Mouse (Mus musculus) CH12.LX (cell line): ENCODE results near the gene Mon2. TPM values are rescaled to one million over a fixed set of nuclear protein-coding genes. Genes with fewer than 3 reads are reported as not detected.

ENCODE experiments used
- DNase-seq: peaks from one replicate; pipeline ENCODE4 v3.0.0-alpha.2; 2013; ENCODE audit errors: extremely low read depth
- H3K27ac ChIP-seq: 2 replicates; pipeline ENCODE4 v1.5.1; 2012; ENCODE audit warnings: low read depth, mild to moderate bottlenecking, control low read depth, moderate library complexity; ENCODE audit not compliant: insufficient read depth
- H3K27me3 ChIP-seq: replicated peaks from 2 replicates; pipeline ENCODE3; 2012; ENCODE audit warnings: inconsistent platforms
- H3K36me3 ChIP-seq, 2 experiments: replicated peaks in 1 of 2; 2 replicates each; pipeline versions ENCODE3 to v1.6.1; 2012; ENCODE audit warnings: inconsistent platforms in 1 of 2, low read length in 1 of 2, mild to moderate bottlenecking in 1 of 2, mixed read lengths in 1 of 2, moderate library complexity in 1 of 2; ENCODE audit not compliant: control insufficient read depth in 1 of 2, insufficient read depth in 1 of 2
- H3K4me1 ChIP-seq, 2 experiments: 2 replicates each; pipeline ENCODE4 v1.6.1; 2012; ENCODE audit warnings: inconsistent platforms in 1 of 2, moderate library complexity in 1 of 2; ENCODE audit not compliant: insufficient read depth in 2 of 2, control insufficient read depth in 1 of 2
- H3K4me2 ChIP-seq: 2 replicates; pipeline ENCODE4 v1.6.1; 2012; ENCODE audit warnings: low read depth, mild to moderate bottlenecking, control low read depth; ENCODE audit not compliant: poor library complexity, insufficient read depth, severe bottlenecking
- H3K4me3 ChIP-seq, 3 experiments: fragments of 150-350 bp in 1 of 3; sonication (generic) in 1 of 3; replicated peaks in 1 of 3; 2 replicates each; pipeline versions ENCODE3 to v1.5.1; 2011 to 2012; ENCODE audit warnings: low read depth in 2 of 3, low read length in 2 of 3, mild to moderate bottlenecking in 2 of 3, moderate library complexity in 2 of 3, control low read depth in 1 of 3, improper control_type of control experiment in 1 of 3, inconsistent platforms in 1 of 3, mixed read lengths in 1 of 3; ENCODE audit not compliant: poor library complexity in 1 of 3
- H3K79me2 ChIP-seq: replicated peaks from 2 replicates; pipeline ENCODE4 v1.6.1; 2012; ENCODE audit warnings: mild to moderate bottlenecking, moderate library complexity; ENCODE audit not compliant: control insufficient read depth, poor library complexity, insufficient read depth, severe bottlenecking; ENCODE audit errors: extremely low read depth
- H3K9ac ChIP-seq: 2 replicates; pipeline ENCODE4 v1.6.1; 2012; ENCODE audit warnings: low read depth, mild to moderate bottlenecking, control low read depth, moderate library complexity; ENCODE audit not compliant: insufficient read depth
- H3K9me3 ChIP-seq: replicated peaks from 2 replicates; pipeline ENCODE3; 2012; ENCODE audit warnings: low read length, inconsistent platforms, mixed read lengths
- CTCF ChIP-seq, 2 experiments: IDR thresholded peaks in 1 of 2; conservative IDR thresholded peaks in 1 of 2; 2 replicates each; pipeline ENCODE4 v1.5.1; 2011 to 2012; ENCODE audit warnings: low read depth in 2 of 2, low read length in 2 of 2, improper control_type of control experiment in 1 of 2, inconsistent platforms in 1 of 2, mild to moderate bottlenecking in 1 of 2, moderate library complexity in 1 of 2
- EP300 ChIP-seq: IDR thresholded peaks from 2 replicates; pipeline ENCODE4 v1.6.1; 2011; ENCODE audit warnings: low read length, improper control_type of control experiment
- ETS1 ChIP-seq: conservative IDR thresholded peaks from 2 replicates; pipeline ENCODE4 v1.6.1; 2012; ENCODE audit warnings: low read depth, mild to moderate bottlenecking, inconsistent platforms, low read length, improper control_type of control experiment, moderate library complexity
- IRF4 ChIP-seq: IDR thresholded peaks from 2 replicates; pipeline ENCODE4 v1.6.1; 2014; ENCODE audit warnings: low read depth, mild to moderate bottlenecking, inconsistent platforms, low read length, improper control_type of control experiment
- JUN ChIP-seq: IDR thresholded peaks from 2 replicates; pipeline ENCODE4 v1.6.1; 2011; ENCODE audit warnings: low read depth, mild to moderate bottlenecking, low read length, improper control_type of control experiment, moderate library complexity; ENCODE audit not compliant: insufficient read depth
- MAX ChIP-seq: IDR thresholded peaks from 2 replicates; pipeline ENCODE4 v1.6.1; 2011; ENCODE audit warnings: low read length, improper control_type of control experiment
- MEF2A ChIP-seq: IDR thresholded peaks from 2 replicates; pipeline ENCODE4 v1.6.1; 2014; ENCODE audit warnings: low read depth, mild to moderate bottlenecking, inconsistent platforms, low read length, improper control_type of control experiment, borderline replicate concordance
- MYC ChIP-seq: IDR thresholded peaks from 2 replicates; pipeline ENCODE4 v1.6.1; 2011; ENCODE audit warnings: low read depth, mild to moderate bottlenecking, improper control_type of control experiment, low read length
- NRF1 ChIP-seq: IDR thresholded peaks from 2 replicates; pipeline ENCODE4 v1.6.1; 2014; ENCODE audit warnings: low read depth, mild to moderate bottlenecking, inconsistent platforms, low read length, improper control_type of control experiment, moderate library complexity
- PAX5 ChIP-seq: IDR thresholded peaks from 2 replicates; pipeline ENCODE4 v1.6.1; 2012; ENCODE audit warnings: low read length, inconsistent platforms, mixed read lengths
- POLR2A ChIP-seq: IDR thresholded peaks from 2 replicates; pipeline ENCODE4 v1.6.1; 2011; ENCODE audit warnings: low read depth, mild to moderate bottlenecking, improper control_type of control experiment, low read length
- RCOR1 ChIP-seq: conservative IDR thresholded peaks from 2 replicates; pipeline ENCODE4 v1.6.1; 2012; ENCODE audit warnings: low read depth, mild to moderate bottlenecking, inconsistent platforms, low read length, improper control_type of control experiment
- SIN3A ChIP-seq: IDR thresholded peaks from 2 replicates; pipeline ENCODE4 v1.6.1; 2012; ENCODE audit warnings: low read length, improper control_type of control experiment, inconsistent platforms
- TBP ChIP-seq: conservative IDR thresholded peaks from 2 replicates; pipeline ENCODE4 v1.6.1; 2011; ENCODE audit warnings: low read depth, low read length, improper control_type of control experiment
- TCF12 ChIP-seq: IDR thresholded peaks from 2 replicates; pipeline ENCODE4 v1.6.1; 2014; ENCODE audit warnings: low read depth, mild to moderate bottlenecking, inconsistent platforms, low read length, improper control_type of control experiment
- ZMIZ1 ChIP-seq: IDR thresholded peaks from 2 replicates; pipeline ENCODE4 v1.6.1; 2012; ENCODE audit warnings: low read depth, mild to moderate bottlenecking, inconsistent platforms, low read length, improper control_type of control experiment
- ZNF384 ChIP-seq: IDR thresholded peaks from 2 replicates; pipeline ENCODE4 v1.6.1; 2012; ENCODE audit warnings: low read depth, low read length, improper control_type of control experiment, inconsistent platforms
- dilution Hi-C: fragments of 300-500 bp; cut with MboI; formaldehyde crosslinking; loops from 2 replicates; pipeline ENCODE4 v1.14.3; 2020; ENCODE audit warnings: low sequenced_read_pairs; ENCODE audit not compliant: extremely low pct_unique_long_range_greater_than_20kb, extremely low pct_ligation_motif_present
- in situ Hi-C: fragments of 300-500 bp; cut with MboI; formaldehyde crosslinking; loops from 3 replicates; pipeline ENCODE4 v1.14.3; 2019; ENCODE audit warnings: low sequenced_read_pairs, low pct_ligation_motif_present, low pct_unique_long_range_greater_than_20kb, mixed read lengths
- polyA plus RNA-seq: library from polyadenylated mRNA; unstranded; fragments of >175 nt; gene quantifications from 2 replicates; pipeline ENCODE4 v1.2.1, GENCODE M21; 2012; ENCODE audit warnings: low read depth; ENCODE audit not compliant: insufficient read length
- total RNA-seq, 2 experiments: library from RNA; depleted of rRNA; stranded (reverse); fragments of 300-350 nt in 1 of 2; fragments of >200 nt in 1 of 2; gene quantifications; 2 replicates each; pipeline ENCODE4 v1.2.3; 2012 to 2014

The Mon2 gene
- total and polyA plus RNA-seq, 3 experiments: 18.6 to 31.0 (median 28.8) TPM

DNA sequence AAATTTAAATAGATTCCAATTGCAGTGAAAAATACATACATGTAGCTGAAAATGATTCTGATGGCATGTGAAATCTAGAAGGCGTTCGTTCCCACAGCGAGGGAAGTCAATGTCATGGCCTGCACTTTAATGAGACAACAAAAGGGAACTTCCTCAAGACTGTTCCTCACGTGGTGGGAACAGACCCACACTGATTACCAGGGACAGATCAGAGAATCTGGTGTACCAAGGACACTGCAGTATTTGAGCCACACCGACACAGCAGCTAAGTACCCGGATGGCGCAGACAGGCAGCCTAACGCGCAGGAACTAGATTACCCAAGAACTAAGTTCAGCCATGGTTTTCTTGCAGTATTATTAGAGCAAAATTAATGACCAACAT is 36.5 kb upstream of the Mon2 start:
- Histone ChIP-seq H3K4me1 (no peaks in the 10 kb centered on the region), H3K4me2 (no peak overlapping the region), H3K36me3 (peaks cover 53 to 77% of the 10 kb centered on the region in 2 experiments), H3K79me2 (no peaks in the 10 kb centered on the region), H3K9ac (no peak overlapping the region), H3K9me3 (no peaks in the 10 kb centered on the region), H3K27me3 (no peaks in the 10 kb centered on the region), H3K27ac (no peak overlapping the region), H3K4me3 (no peak overlapping the region)
- DNase-seq: no peak
- in situ Hi-C loops: no loop called here
- TF ChIP-seq MAX (no peak), POLR2A (no peak), ZMIZ1 (no peak), NRF1 (no peak), ETS1 (no peak), MYC (no peak), RCOR1 (no peak), IRF4 (no peak), CTCF (conservative IDR thresholded peaks at IDR 0.05 in 1 of 2, IDR thresholded peaks at IDR 0.05 in 1 of 2; ENCODE audit: low read depth in 2 of 2, low read length in 2 of 2) (no peak), ZNF384 (no peak), PAX5 (no peak), SIN3A (no peak), TBP (no peak), TCF12 (no peak), MEF2A (no peak)
- dilution Hi-C loops: no loop called here

GRCm38 (mm10) chr10:123112056-123112786 is 35.9 kb upstream of the Mon2 start:
- Histone ChIP-seq H3K79me2 (no peaks in the 10 kb centered on the region), H3K27ac (no peak overlapping the region), H3K4me1 (no peaks in the 10 kb centered on the region), H3K9ac (no peak overlapping the region), H3K27me3 (no peaks in the 10 kb centered on the region), H3K4me3 (no peak overlapping the region), H3K36me3 (peaks cover 48 to 76% of the 10 kb centered on the region in 2 experiments), H3K9me3 (no peaks in the 10 kb centered on the region), H3K4me2 (no peak overlapping the region)
- in situ Hi-C loops: no loop called here
- no peak for DNase-seq
- TF ChIP-seq ETS1 (no peak), EP300 (no peak), JUN (no peak), CTCF (conservative IDR thresholded peaks at IDR 0.05 in 1 of 2, IDR thresholded peaks at IDR 0.05 in 1 of 2; ENCODE audit: low read depth in 2 of 2, low read length in 2 of 2) (no peak)
- dilution Hi-C loops: no loop called here
